Mouse (Mus musculus) cortical plate, adult 2 months (tissue): Measurements from ENCODE around the gene Eea1.

Experiments
- CTCF ChIP-seq: fragments of 200-500 bp; IDR thresholded peaks from 2 replicates; pipeline ENCODE4 v1.5.1; 2011; ENCODE audit warnings: mild to moderate bottlenecking, control low read depth, low read length; ENCODE audit not compliant: insufficient read depth; ENCODE audit errors: extremely low read depth
- POLR2A ChIP-seq: fragments of 200-500 bp; IDR thresholded peaks from 2 replicates; pipeline ENCODE4 v1.6.1; 2011; ENCODE audit warnings: mild to moderate bottlenecking, low read length, control low read depth; ENCODE audit not compliant: insufficient read depth; ENCODE audit errors: extremely low read depth

GRCm38 (mm10) chr10:96093890-96094531 is 153.6 kb downstream of the Eea1 start:
- TF ChIP-seq CTCF (no peak), POLR2A (no peak)
